Mouse (Mus musculus) kidney, embryonic 15.5 days (tissue): ENCODE data around the gene Chek2. TPM values are rescaled to one million over a fixed set of nuclear protein-coding genes. Genes with fewer than 3 reads are reported as not detected.
"Not testable (repeated sequence)": the region's sequence is repeated elsewhere in the genome, so short reads cannot be mapped to it uniquely, and the experiment has no call there.

Experiments
- ATAC-seq: fragments of 200-750 bp; cut with Nextera tagmentation; replicated peaks from 2 replicates; pipeline ENCODE4 v1.8.0; 2017; ENCODE audit warnings: moderate TSS enrichment; ENCODE audit not compliant: low FRiP score
- H3K27ac ChIP-seq: fragments of 300-500 bp; sonication (generic); 2 replicates; pipeline ENCODE4 v1.5.1; 2015; ENCODE audit warnings: mild to moderate bottlenecking, inconsistent platforms
- H3K27me3 ChIP-seq: fragments of 300-500 bp; sonication (generic); 2 replicates; pipeline ENCODE4 v1.6.1; 2015; ENCODE audit warnings: inconsistent platforms
- H3K36me3 ChIP-seq: fragments of 300-500 bp; sonication (generic); 2 replicates; pipeline ENCODE4 v1.6.1; 2015; ENCODE audit warnings: inconsistent platforms
- H3K4me1 ChIP-seq: fragments of 300-500 bp; sonication (generic); 2 replicates; pipeline ENCODE4 v1.6.1; 2015; ENCODE audit warnings: inconsistent platforms
- H3K4me2 ChIP-seq: fragments of 300-500 bp; sonication (generic); 2 replicates; pipeline ENCODE4 v1.6.1; 2015; ENCODE audit warnings: moderate library complexity, mild to moderate bottlenecking, inconsistent platforms
- H3K4me3 ChIP-seq: fragments of 300-500 bp; sonication (generic); replicated peaks from 2 replicates; pipeline ENCODE4 v1.5.1; 2015; ENCODE audit warnings: mild to moderate bottlenecking, inconsistent platforms
- H3K9ac ChIP-seq: fragments of 300-500 bp; sonication (generic); 2 replicates; pipeline ENCODE4 v1.6.1; 2015; ENCODE audit warnings: mild to moderate bottlenecking, inconsistent platforms
- H3K9me3 ChIP-seq: fragments of 300-500 bp; sonication (generic); replicated peaks from 2 replicates; pipeline ENCODE4 v1.6.1; 2016; ENCODE audit warnings: inconsistent platforms
- WGBS: fragments of 180-500 bp; shearing (Covaris S2); methylation state at CpG from one replicate; pipeline ENCODE4 v1.1.7; 2015; ENCODE audit warnings: mixed read lengths; 5-methylcytosine and 5-hydroxymethylcytosine counted together
- polyA plus RNA-seq: library from polyadenylated mRNA; unstranded; fragments of >200 nt; fragmentation: Nextera tagmentation; extraction: Ambion mirVana; gene quantifications from 2 replicates; pipeline ENCODE4 v1.2.1, GENCODE M21; 2015

Gene Chek2
- polyA plus RNA-seq, 1 experiment from 2014 or later = 36.8 TPM

- not testable (repeated sequence) for H3K9ac ChIP-seq, H3K4me2 ChIP-seq, ATAC-seq, H3K27me3 ChIP-seq, H3K9me3 ChIP-seq, H3K27ac ChIP-seq, H3K36me3 ChIP-seq, H3K4me3 ChIP-seq
- peaks cover 19% of the 10 kb centered on the region; the same call in 1 of the 2 replicates for H3K4me1 ChIP-seq
- 97% methylated on average over 1 of the region's 1 CpGs for WGBS
Observed at GRCm38 (mm10) chr5:110878526-110878925, 38.7 kb downstream of the Chek2 start.

DNA sequence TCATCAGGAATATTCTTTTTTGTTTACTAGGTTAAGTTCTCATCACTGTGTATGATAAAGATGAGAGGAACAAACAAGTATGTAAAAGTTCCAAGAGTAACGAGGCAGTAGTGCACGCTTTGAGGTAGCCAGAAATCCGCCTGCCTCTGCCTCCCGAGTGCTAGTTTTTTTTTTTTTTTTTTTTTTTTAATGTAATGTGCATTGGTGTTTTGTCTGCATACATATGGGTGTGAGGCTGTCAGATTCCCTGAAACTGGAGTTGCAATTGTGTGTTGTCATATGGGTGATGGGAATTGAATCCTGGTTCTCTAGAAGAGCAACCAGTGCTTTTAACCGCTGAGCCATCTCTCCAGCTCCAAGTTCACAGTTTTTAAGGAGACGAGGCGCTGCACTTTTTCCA lies 39.3 kb downstream of the Chek2 start:
- H3K4me1 ChIP-seq = peaks cover 19% of the 10 kb centered on the region; the same call in 1 of the 2 replicates
- H3K36me3 ChIP-seq = 0 out of 2 replicates have a peak, but pooled peaks cover 1% of the 10 kb centered on the region
- no peak for ATAC-seq
- H3K27me3 ChIP-seq = no peaks in the 10 kb centered on the region
- H3K9ac ChIP-seq = peak overlapping the region; percentile 86
- H3K27ac ChIP-seq = peak overlapping the region; percentile 72; the same call in 1 of the 2 replicates
- H3K4me3 ChIP-seq = peak overlapping the region; percentile 89
- peak overlapping the region; percentile 88 for H3K4me2 ChIP-seq
- 65% methylated on average over 7 of the region's 7 CpGs for WGBS
- H3K9me3 ChIP-seq = no peaks in the 10 kb centered on the region

GRCm38 (mm10) chr5:110879584-110880374 lies 40.0 kb downstream of the Chek2 start, which contains the start of gene Ttc28:
Ttc28 (plus strand) TSS chr5:110879803.
- Histone ChIP-seq H3K27ac (peak within 1 kb of the TSS; percentile 75), H3K4me2 (peak within 1 kb of the TSS; percentile 88), H3K4me3 (peak within 1 kb of the TSS; percentile 89), H3K27me3 (no peaks in the 10 kb centered on the region), H3K4me1 (peaks cover 18% of the 10 kb centered on the region; the same call in 1 of the 2 replicates), H3K9ac (peak within 1 kb of the TSS; percentile 86), H3K36me3 (no peaks in the 10 kb centered on the region), H3K9me3 (no peaks in the 10 kb centered on the region)
- ATAC-seq = peak; percentile 91
- WGBS = under 1% methylated on average over 77 of the region's 101 CpGs

GRCm38 (mm10) chr5:110888596-110888995 lies 48.8 kb downstream of the Chek2 start:
- Histone ChIP-seq H3K9ac (no peak overlapping the region), H3K4me2 (no peak overlapping the region), H3K27me3 (no peaks in the 10 kb centered on the region), H3K27ac (no peak overlapping the region), H3K9me3 (no peaks in the 10 kb centered on the region), H3K36me3 (peaks cover 32% of the 10 kb centered on the region), H3K4me3 (no peak overlapping the region), H3K4me1 (peaks cover 2% of the 10 kb centered on the region; the same call in 1 of the 2 replicates)
- no peak for ATAC-seq
- 88% methylated on average over 4 of the region's 4 CpGs for WGBS

DNA sequence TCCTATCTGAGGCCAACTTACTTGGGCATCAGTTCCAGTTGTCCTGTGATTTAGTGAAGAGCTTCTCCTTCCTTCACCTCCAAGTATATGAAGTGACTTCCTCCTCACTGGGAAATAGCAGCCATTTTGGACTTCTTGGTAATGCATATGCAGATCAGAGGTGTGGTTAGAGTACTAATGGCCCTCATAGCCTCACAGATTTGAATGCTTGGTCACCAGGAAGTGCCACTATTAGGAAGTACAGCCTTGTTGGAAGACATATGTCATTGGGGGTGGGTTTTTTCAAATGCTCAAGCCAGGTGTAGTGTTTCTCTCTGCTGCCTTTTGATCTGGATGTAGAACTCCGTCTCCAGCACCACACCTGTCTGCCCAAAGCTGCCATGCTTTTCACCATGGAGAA lies 50.2 kb downstream of the Chek2 start:
- Histone ChIP-seq H3K4me2 (no peak overlapping the region), H3K27ac (no peak overlapping the region), H3K27me3 (no peaks in the 10 kb centered on the region), H3K4me3 (no peak overlapping the region), H3K9me3 (no peaks in the 10 kb centered on the region), H3K4me1 (peaks cover 2% of the 10 kb centered on the region; the same call in 1 of the 2 replicates), H3K36me3 (peaks cover 46% of the 10 kb centered on the region), H3K9ac (no peak overlapping the region)
- ATAC-seq = no peak
- WGBS = 77% methylated on average over 1 of the region's 1 CpGs

DNA sequence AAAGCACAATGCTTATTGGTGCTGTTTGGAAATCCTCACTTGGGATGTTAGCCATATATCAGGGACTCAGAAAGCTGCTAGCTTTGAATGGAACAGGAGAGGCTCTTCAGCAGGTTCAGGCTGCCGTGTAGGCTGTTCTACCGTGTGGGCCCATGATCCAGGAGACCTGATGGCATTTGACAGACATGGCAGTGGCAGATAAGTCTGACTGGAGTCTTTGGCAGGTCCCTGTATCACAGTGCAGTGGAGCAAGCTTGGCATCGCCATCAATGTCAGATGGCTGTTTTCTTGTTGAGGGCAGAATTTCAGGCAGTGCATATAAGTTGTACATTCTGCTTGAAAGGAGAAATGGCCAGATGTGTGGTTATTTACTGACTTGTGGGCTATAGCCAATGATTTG lies 50.8 kb downstream of the Chek2 start:
- H3K27ac ChIP-seq = no peak overlapping the region
- H3K36me3 ChIP-seq = peaks cover 51% of the 10 kb centered on the region
- ATAC-seq = no peak
- 96% methylated on average over 3 of the region's 3 CpGs for WGBS
- H3K4me2 ChIP-seq = no peak overlapping the region
- H3K9ac ChIP-seq = no peak overlapping the region
- H3K4me1 ChIP-seq = peaks cover 2% of the 10 kb centered on the region; the same call in 1 of the 2 replicates
- H3K4me3 ChIP-seq = no peak overlapping the region
- H3K9me3 ChIP-seq = no peaks in the 10 kb centered on the region
- H3K27me3 ChIP-seq = no peaks in the 10 kb centered on the region

DNA sequence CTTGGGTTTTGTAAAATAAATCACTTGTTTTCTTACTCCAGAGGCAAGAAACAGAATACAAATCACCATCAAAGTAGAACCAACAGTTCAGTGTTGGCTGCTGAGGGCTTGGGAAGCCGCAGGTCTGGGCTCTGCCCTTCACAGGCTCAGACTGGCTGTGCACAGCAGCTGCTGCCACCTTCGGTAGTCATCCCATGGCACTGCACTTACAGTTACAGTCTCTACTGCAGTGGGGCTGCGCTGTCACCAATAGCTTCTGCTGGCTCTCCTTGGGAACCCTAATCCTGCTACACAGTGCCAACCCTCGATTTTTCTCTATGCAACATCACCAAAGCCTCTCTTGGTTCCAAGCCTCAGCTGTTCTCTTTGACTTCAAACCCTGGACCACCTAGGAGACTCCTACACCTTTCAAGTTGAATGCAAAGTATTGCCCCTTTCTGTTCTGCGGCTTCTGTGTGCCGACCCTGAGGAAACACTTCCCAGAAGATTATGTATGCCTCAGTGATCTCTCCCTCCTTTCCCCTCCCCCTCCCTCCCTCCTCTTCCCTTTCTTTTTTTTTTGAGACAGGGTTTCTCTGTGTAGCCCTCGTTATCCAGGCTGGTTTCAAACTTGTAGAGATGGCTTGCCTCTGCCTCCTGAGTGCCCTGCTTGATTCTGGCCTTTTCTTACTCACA lies 57.5 kb downstream of the Chek2 start:
- Histone ChIP-seq H3K9ac (no peak overlapping the region), H3K9me3 (no peaks in the 10 kb centered on the region), H3K4me1 (peaks cover 7% of the 10 kb centered on the region), H3K36me3 (peaks cover 33% of the 10 kb centered on the region), H3K4me3 (no peak overlapping the region), H3K27ac (0 out of 2 replicates have a peak overlapping the region, but pooled peaks have one; percentile 18), H3K4me2 (no peak overlapping the region), H3K27me3 (no peaks in the 10 kb centered on the region)
- 47% methylated on average over 7 of the region's 7 CpGs for WGBS
- ATAC-seq = no peak

GRCm38 (mm10) chr5:110898169-110898568 lies 58.4 kb downstream of the Chek2 start:
- Histone ChIP-seq H3K9ac (no peak overlapping the region), H3K4me3 (no peak overlapping the region)
- 71% methylated on average over 7 of the region's 7 CpGs for WGBS

GRCm38 (mm10) chr5:110898785-110899184 lies 59.0 kb downstream of the Chek2 start:
- Histone ChIP-seq H3K9me3 (no peaks in the 10 kb centered on the region), H3K36me3 (peaks cover 17% of the 10 kb centered on the region), H3K27me3 (no peaks in the 10 kb centered on the region), H3K4me1 (peaks cover 7% of the 10 kb centered on the region), H3K4me2 (no peak overlapping the region), H3K27ac (no peak overlapping the region), H3K9ac (no peak overlapping the region), H3K4me3 (no peak overlapping the region)
- 92% methylated on average over 4 of the region's 4 CpGs for WGBS
- no peak for ATAC-seq

More at GRCm38 (mm10) chr5:110898169-110898568, 58.4 kb downstream of the Chek2 start:
- Histone ChIP-seq H3K27me3 (no peaks in the 10 kb centered on the region), H3K27ac (no peak overlapping the region), H3K36me3 (peaks cover 23% of the 10 kb centered on the region), H3K4me2 (no peak overlapping the region), H3K4me1 (peaks cover 7% of the 10 kb centered on the region), H3K9me3 (no peaks in the 10 kb centered on the region)
- ATAC-seq = no peak

GRCm38 (mm10) chr5:110900331-110900730 lies 60.6 kb downstream of the Chek2 start:
- Histone ChIP-seq H3K4me1 (peaks cover 7% of the 10 kb centered on the region), H3K4me3 (no peak overlapping the region), H3K27me3 (no peaks in the 10 kb centered on the region), H3K9me3 (no peaks in the 10 kb centered on the region), H3K27ac (no peak overlapping the region), H3K4me2 (no peak overlapping the region), H3K9ac (no peak overlapping the region), H3K36me3 (peaks cover 3% of the 10 kb centered on the region)
- ATAC-seq = no peak

DNA sequence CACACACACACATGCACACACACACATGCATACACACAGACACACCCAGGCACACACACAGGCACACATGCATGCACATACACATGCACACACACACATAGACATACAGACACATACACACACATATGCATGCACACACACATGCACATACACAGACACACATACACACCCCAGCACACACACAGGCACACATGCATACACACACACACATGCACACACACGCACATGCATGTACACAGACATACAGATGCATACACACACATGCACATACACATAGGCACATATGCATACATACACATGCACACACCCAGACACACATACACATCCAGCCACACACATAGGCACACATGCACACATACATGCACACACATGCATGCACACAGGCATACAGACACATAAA lies 66.9 kb downstream of the Chek2 start:
- H3K9ac ChIP-seq = no peak overlapping the region
- no peak overlapping the region for H3K27ac ChIP-seq
- H3K9me3 ChIP-seq = no peaks in the 10 kb centered on the region
- H3K4me1 ChIP-seq = no peaks in the 10 kb centered on the region
- no peak overlapping the region for H3K4me3 ChIP-seq
- no peak overlapping the region for H3K4me2 ChIP-seq
- WGBS = 96% methylated on average over 1 of the region's 1 CpGs
- no peak for ATAC-seq
- peaks cover 8% of the 10 kb centered on the region; the same call in 1 of the 2 replicates for H3K36me3 ChIP-seq
- H3K27me3 ChIP-seq = no peaks in the 10 kb centered on the region

- Histone ChIP-seq H3K27me3 (no peaks in the 10 kb centered on the region), H3K9me3 (no peaks in the 10 kb centered on the region), H3K4me3 (no peak overlapping the region), H3K4me1 (no peaks in the 10 kb centered on the region), H3K27ac (no peak overlapping the region), H3K4me2 (no peak overlapping the region), H3K36me3 (peaks cover 8% of the 10 kb centered on the region; the same call in 1 of the 2 replicates), H3K9ac (no peak overlapping the region)
- no peak for ATAC-seq
Observed at GRCm38 (mm10) chr5:110908879-110909278, 69.1 kb downstream of the Chek2 start.
